Mouse (Mus musculus): ENCODE results near the gene Zfp709.

DNA sequence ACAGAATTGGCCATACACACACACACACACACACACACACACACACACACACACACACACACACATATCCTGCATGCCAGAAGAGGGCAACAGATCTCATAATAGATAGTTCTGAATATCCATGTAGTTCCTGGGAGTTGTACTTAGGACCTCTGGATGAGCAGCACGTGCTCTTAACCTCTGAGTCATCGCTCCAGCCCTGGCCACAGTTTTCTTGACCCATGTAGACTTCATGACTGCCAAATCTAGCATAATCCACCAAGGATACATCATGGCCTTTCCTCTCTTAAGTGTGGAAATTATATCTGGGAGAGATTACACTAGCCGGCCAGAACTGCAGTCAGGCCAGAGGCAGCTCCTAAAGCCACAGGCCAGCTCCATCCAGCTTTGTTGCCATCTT lies 44.7 kb downstream of the Zfp709 start:
- no peak for TF ChIP-seq CTCF (IDR thresholded peaks at IDR 0.05; ENCODE audit: extremely low read depth, insufficient read length, insufficient replicate concordance, low read depth, low read length)
- TF ChIP-seq POLR2A (IDR thresholded peaks at IDR 0.05; ENCODE audit: low read depth, low read length) = no peak

Measured in small intestine, adult 2 months (tissue).